Mouse (Mus musculus) lung, postnatal 0 days (tissue): ENCODE data around the gene Dna2.

Experiments used
- CTCF ChIP-seq: IDR thresholded peaks from 2 replicates; pipeline ENCODE4 v1.5.1; 2016; ENCODE audit warnings: antibody characterized with exemption, mild to moderate bottlenecking
- EP300 ChIP-seq: IDR thresholded peaks from 2 replicates; pipeline ENCODE4 v1.6.1; 2016; ENCODE audit warnings: antibody characterized with exemption, mild to moderate bottlenecking, control low read depth

DNA sequence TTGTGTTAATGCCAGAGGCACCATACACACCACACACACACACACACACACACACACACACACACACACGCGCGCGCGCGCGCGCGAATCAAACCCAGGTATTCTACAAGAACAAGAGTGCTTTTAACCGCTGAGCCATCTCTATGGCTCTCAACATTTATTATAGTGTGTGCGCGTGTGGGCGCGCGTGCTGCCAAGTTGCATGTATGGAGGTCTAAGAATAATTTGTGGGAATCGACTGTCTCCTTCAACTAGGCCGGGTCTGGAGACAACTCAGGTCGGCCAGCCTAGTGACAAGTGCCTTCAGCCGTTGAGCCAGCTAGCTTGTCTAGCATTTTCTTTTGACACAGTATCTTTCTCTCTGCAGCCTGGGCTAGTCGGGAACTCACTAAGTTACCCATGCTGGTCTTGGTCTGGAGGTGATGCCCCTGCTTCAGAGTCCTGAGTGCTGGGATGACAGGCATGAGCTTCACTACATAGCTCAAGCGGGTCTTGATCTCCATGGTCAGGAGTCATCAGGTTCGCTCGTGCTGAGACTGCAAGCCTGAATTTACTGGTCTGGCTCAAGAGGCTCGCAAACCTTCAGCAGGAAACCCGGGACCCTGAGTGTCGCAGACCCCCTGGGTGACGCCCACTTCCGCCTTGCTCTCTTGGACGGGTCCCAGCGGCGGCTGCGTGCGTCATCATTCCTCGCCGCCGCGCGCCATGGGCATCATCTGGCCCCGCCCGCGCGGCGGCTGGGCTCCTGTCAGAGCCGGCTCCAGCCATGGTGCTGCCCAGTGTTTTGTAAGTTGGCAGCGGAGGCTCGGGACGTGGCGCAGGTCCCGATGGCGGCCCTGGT is 26.7 kb upstream of the Dna2 start, which contains the start of gene Slc25a16:
- TF ChIP-seq CTCF (no peak), EP300 (no peak)
